Mouse (Mus musculus): ENCODE results near the gene Dcaf4.

GRCm38 (mm10) chr12:83582747-83583146, 62.5 kb downstream of the Dcaf4 start:
- no peak for TF ChIP-seq CTCF (IDR thresholded peaks at IDR 0.05; ENCODE audit: low read depth)
- no peak for TF ChIP-seq EP300 (IDR thresholded peaks at IDR 0.05; ENCODE audit: low read depth)
